Mouse (Mus musculus) kidney, adult 18-20 months (tissue): Measurements from ENCODE around the gene Pigz.

Source experiments
- DNase-seq: peaks from one replicate; pipeline ENCODE4 v3.0.0; 2021

Gene Pigz

GRCm38 (mm10) chr16:31933751-31934549, at the start of gene Pigz:
TSS of gene Pigz (plus strand) at chr16:31933851.
- peak; percentile 50 for DNase-seq

GRCm38 (mm10) chr16:31883902-31884301, 49.7 kb upstream of the Pigz start:
- DNase-seq: no peak

GRCm38 (mm10) chr16:31890907-31891306, 42.7 kb upstream of the Pigz start:
- no peak for DNase-seq

GRCm38 (mm10) chr16:31893396-31894141, 40.1 kb upstream of the Pigz start:
- DNase-seq: no peak

GRCm38 (mm10) chr16:31896971-31897774, 36.5 kb upstream of the Pigz start:
- DNase-seq: peak; percentile 17

DNA sequence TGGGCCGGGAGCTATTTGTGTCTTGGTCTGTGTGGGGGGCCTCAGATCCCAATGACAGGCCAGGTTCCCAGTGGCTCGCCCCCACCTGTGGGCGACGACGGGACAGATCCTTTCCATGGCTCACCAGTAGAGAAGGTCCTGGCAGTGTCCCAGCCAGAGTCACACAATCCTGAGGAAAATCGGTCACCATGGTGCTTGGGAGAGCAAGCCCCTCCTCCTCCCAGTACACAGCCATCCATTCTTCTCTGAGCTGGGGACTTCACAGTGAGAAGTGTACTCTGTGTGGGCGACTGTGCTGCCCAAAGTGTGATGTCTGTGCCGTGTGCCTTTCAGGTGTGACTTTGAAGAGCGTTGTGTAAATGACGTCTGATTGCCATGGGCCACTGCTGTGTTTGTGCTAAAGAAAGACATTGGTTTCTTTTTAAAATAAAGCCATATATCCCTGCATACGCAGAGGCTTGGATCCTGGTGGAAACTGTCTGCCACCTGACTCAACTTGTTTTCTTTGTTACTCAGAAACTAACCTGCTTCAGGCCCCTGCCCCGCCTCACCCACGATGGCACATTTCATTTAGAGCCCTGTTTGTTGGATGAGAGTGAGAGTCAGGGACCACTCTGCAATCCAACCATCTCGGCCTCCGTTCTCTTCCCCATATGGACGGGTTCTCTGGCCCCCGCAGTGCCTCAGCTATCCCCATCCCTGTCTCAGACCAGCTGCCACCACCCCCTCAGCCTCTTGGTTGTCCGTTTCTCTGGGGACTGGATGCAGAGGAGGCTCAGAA, 34.9 kb upstream of the Pigz start:
- DNase-seq: no peak

DNA sequence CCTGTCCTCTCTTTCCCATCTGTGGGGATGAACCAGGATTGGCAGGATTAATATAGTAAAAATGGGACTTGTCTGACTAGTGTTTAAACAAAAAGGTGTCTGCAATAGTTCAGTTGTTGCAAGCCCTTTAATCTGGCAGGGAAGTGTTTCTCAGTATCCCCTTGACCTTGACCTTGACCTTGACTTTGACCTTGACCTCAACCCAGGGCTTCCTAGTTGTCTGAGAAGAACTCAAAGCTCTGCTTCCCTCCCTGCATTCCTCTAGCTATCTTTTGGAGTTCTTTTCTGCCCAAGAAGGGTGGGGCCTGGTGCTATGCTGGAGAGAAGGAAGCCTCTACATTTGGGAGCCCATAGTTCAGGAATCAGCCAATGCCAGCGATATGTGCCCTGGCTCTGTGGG, 31.8 kb upstream of the Pigz start:
- no peak for DNase-seq

DNA sequence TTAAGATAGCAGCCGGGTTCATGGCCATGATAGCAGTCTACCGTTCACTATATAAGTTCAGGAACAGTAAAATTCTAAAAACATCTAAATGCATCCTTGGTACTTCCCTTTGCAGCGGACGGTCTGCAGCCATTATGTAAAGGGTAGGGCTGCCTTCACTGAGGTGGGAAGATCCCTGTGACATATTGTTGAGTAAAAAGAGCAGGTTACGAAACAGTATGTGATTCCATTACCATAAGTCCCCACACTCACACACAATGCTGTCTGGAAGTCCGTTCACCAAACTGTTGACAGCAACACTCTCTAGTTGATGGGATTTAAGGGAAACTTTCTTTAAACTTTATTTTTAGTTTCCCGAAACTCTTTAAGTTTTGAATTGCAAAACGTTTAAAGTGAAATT, 30.4 kb upstream of the Pigz start:
- DNase-seq: no peak

DNA sequence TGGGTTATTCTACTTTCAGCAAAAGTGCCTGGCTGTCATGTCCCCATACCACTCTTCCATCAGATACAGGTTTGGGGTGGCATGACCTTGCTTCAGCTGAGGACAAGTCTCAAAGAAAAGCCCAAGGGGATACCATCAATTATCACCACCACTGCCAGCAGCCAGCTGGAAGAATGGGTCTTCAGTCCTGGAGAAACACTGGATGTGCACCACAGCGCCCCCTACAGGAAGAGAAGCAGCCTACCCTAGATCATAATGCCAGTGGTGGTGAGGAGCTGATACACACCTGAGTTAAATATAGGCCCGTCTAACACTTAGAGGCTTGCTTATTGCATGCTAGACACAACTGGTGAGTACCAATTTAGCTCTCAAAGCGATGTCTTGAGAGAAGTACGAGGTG, 28.3 kb upstream of the Pigz start:
- no peak for DNase-seq

DNA sequence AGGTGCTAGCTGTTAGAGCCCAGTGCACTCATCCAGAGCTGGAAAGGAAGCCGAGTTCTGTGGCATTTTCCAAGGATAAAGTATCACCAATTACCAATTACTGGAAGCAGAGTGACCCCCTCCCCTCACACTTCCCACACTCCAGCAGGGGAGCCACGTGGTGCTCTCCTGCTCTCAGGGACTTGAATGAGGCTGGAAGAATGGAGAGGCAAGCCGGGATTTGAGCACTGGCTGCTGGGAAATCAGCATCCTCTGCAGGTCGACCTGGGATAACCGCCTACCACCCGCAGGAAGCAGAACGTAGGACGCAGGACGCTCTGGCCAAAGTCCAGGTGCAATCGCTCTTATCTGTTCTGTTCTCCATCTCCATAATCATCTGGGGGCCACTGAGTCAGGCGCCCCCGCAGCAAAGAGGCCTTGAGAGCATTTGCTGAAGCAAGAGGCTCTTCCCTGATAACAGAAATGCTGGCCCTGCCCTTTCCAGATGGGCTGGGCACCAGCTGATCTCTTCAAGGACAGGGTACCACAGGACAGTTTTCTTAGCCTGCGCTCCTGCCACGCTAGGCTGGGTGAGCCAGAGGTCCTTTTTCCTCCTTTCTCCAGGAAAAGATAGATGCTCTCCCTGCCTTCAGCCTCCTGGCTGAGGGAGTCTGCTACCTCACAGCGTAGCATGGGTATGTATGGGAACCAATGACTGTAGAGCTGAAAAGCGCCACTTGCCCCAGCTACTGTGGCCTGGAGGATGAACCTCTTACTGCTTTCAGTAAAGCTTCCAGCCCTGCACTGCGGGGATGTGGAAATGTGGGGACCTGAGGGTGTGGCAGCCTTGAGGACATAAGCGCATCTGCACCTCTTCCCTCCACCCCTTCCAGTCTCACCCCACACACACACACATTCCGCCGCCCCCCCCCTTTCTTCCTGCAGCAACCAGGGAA, 27.5 kb upstream of the Pigz start:
- DNase-seq: no peak

DNA sequence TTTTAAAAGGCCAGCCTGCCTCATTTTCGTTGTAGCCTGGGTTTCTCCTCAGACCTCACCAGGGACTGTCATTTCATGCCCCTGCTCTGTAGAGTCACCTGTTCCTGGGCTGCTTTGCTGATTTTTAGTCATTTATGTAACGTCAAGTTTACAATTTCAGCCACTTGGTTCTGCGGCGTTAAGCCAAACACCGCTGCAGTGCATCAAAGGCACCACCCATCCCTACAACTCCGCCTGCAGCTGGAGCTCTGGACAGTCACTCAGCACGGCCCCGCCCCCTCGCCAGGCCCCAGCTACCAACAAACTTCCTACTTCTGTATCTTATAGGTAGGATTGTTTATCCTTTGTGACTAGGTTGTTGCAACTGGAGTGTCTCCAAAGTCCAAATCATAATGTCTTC, 26.8 kb upstream of the Pigz start:
- no peak for DNase-seq

DNA sequence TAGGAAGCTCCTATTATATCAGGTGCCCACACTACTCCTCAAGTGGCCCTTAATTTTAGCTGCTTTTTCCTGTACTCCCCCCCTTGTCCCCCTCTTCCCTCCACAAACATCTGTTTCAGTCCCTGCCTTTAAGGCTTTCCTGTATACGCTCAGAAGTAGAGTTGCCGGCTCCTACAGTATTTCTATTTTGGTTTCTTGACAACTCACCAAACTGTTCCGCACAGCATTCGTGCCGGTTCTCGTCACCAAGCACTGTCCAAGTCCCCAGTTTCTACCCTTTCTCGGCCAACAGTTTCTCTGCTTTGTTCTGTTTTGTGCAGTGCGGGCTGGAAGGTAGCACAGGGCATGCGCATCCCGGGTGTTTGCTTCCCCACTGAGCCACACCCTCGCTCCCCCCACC, 24.7 kb upstream of the Pigz start:
- no peak for DNase-seq

- no peak for DNase-seq
Measured at GRCm38 (mm10) chr16:31910281-31910847, 23.3 kb upstream of the Pigz start.

- no peak for DNase-seq
Measured at GRCm38 (mm10) chr16:31917776-31918175, 15.9 kb upstream of the Pigz start.

DNA sequence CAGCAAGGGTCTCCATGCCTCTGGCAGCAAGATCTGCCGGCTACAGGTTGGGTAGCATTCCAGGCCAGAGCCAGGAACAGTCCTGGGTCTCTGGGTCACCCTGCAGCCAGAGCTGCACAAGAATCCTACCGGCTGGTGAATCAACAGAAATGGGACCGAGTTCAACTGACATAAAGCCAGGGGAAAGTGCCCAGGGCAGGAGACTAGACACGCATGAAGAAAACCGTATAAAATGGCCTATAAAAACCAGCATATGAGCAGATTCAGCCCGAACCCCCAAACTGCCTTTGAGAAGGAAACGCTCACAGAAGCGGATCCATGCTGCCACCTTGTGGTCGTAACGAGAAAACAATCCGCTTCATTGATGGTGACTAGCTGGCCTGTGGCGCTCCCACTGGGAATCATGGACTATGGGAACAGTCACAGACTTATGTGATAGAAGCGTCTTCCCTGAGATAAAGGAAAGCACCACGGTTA, 15.4 kb upstream of the Pigz start:
- peak; percentile 85 for DNase-seq

GRCm38 (mm10) chr16:31924368-31924767, 9.3 kb upstream of the Pigz start:
- DNase-seq: no peak

GRCm38 (mm10) chr16:31926091-31926490, 7.6 kb upstream of the Pigz start:
- DNase-seq: no peak

GRCm38 (mm10) chr16:31926547-31927182, 7.0 kb upstream of the Pigz start:
- DNase-seq: no peak

DNA sequence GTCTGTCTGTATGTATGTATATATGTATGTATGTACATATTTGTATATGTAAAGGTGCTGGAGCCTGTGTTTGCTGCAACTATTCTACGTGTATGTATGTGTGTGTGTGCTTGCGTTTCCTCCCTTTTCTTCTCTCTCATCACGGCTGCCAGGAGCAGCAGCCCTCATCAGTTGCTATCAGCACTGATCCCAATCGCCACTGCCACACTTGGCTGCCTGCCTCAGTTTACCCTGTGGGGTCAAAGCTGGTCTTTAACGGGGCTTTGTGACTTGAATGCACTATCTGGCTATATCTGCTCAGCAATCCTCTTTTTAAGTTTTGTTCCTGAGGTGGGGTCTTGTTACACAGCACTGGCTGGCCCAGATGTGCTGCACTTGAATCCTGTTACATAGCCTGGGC, 6.2 kb upstream of the Pigz start:
- no peak for DNase-seq

- DNase-seq: no peak
Measured at GRCm38 (mm10) chr16:31931330-31931729, 2.3 kb upstream of the Pigz start.

DNA sequence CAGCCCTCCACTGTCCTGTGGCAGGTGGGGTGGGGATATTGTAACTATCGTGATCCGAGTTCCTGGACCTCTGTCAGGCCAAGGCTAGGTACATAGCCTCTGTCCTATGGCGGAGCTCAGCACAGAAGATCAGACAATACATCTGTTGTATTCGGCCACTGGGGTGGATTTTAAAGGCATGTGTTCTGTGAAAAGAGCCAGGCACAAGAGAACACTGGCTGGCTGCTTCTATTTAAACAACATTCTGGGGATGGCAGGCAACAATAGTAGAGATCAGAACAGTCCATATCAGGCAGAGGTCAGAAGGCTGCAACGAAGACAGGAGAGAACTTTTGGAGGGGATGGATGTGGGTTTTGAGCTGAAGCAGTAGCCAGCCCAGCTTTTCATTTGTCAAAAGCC, 1.4 kb upstream of the Pigz start:
- DNase-seq: no peak
